ENCODE assay signal across 8 mouse cellular contexts in genomic region chr7:63912234-63912810, GRCm38 (mm10). TPM values are rescaled to one million over a fixed set of nuclear protein-coding genes. Genes with fewer than 3 reads are reported as not detected.
A peak's percentile ranks its signal among the peaks of the same experiment; 100 is the strongest.
DNase-seq lines count a peak whose midpoint lies in the region; ATAC-seq and TF ChIP-seq lines count a peak whose summit lies in the region.

No protein-coding gene starts in this region.

- H3K27me3 ChIP-seq in heart, embryonic 13.5 days (replicated peaks) = no peaks in the 10 kb centered on the region
- H3K27me3 ChIP-seq in limb, embryonic 14.5 days (ENCODE audit: control insufficient read depth, insufficient read depth, low read length) = no peaks in the 10 kb centered on the region
- H3K27me3 ChIP-seq in midbrain, embryonic 14.5 days (ENCODE audit: control insufficient read depth, insufficient read depth, low read length) = no peaks in the 10 kb centered on the region

- peaks cover 85% of the 10 kb centered on the region for H3K4me1 ChIP-seq in heart, embryonic 13.5 days
- peaks cover 45% of the 10 kb centered on the region for H3K4me1 ChIP-seq in limb, embryonic 14.5 days (ENCODE audit: control insufficient read depth, insufficient read depth, low read length)
- H3K4me1 ChIP-seq in midbrain, embryonic 14.5 days (ENCODE audit: control insufficient read depth, insufficient read depth, low read length) = peaks cover 32% of the 10 kb centered on the region

- H3K27ac ChIP-seq in heart, embryonic 13.5 days (replicated peaks) = peak overlapping the region; percentile 76
- H3K27ac ChIP-seq in limb, embryonic 14.5 days (replicated peaks; ENCODE audit: low read depth, low read length) = peak overlapping the region; percentile 52
- peak overlapping the region; percentile 27; the same call in 1 of the 2 replicates for H3K27ac ChIP-seq in midbrain, embryonic 14.5 days (replicated peaks; ENCODE audit: low read depth, low read length)

- H3K9ac ChIP-seq in heart, embryonic 13.5 days = peak overlapping the region; percentile 68
- no peak overlapping the region for H3K9ac ChIP-seq in limb, embryonic 14.5 days (ENCODE audit: low read depth, low read length, severe bottlenecking)
- no peak overlapping the region for H3K9ac ChIP-seq in midbrain, embryonic 14.5 days (replicated peaks; ENCODE audit: low read length)

- TF ChIP-seq POLR2A in limb, embryonic 14.5 days (IDR thresholded peaks at IDR 0.05; ENCODE audit: borderline replicate concordance, extremely low read depth, insufficient read depth, insufficient read length) = no peak

- H3K36me3 ChIP-seq in heart, embryonic 13.5 days = no peaks in the 10 kb centered on the region
- no peaks in the 10 kb centered on the region for H3K36me3 ChIP-seq in limb, embryonic 14.5 days (ENCODE audit: control insufficient read depth, insufficient read depth, low read length)
- H3K36me3 ChIP-seq in midbrain, embryonic 14.5 days (ENCODE audit: control insufficient read depth, insufficient read depth, low read length) = no peaks in the 10 kb centered on the region

- WGBS in heart, embryonic 13.5 days = 32% methylated on average over 7 of the region's 7 CpGs
- WGBS in limb, embryonic 14.5 days = 28% methylated on average over 7 of the region's 7 CpGs
- WGBS in midbrain, embryonic 14.5 days = 24% methylated on average over 7 of the region's 7 CpGs

- peak overlapping the region; percentile 39 for H3K4me2 ChIP-seq in heart, embryonic 13.5 days
- no peak overlapping the region for H3K4me2 ChIP-seq in limb, embryonic 14.5 days (replicated peaks; ENCODE audit: low read depth, low read length, severe bottlenecking)
- no peak overlapping the region for H3K4me2 ChIP-seq in midbrain, embryonic 14.5 days (ENCODE audit: low read length)

- H3K9me3 ChIP-seq in heart, embryonic 13.5 days = no peaks in the 10 kb centered on the region
- H3K9me3 ChIP-seq in limb, embryonic 14.5 days (ENCODE audit: control insufficient read depth, low read length) = no peaks in the 10 kb centered on the region
- H3K9me3 ChIP-seq in midbrain, embryonic 14.5 days (ENCODE audit: control insufficient read depth, low read length) = no peaks in the 10 kb centered on the region

- peak; percentile 62 for DNase-seq in cerebellum, adult 11-12 months
- DNase-seq in cerebellum, postnatal 4 days (ENCODE audit: low spot score in 2 of 2) = no peak
- DNase-seq in embryo, embryonic 10.5 days (ENCODE audit: low spot score) = peak; percentile 42
- no peak for DNase-seq in limb, embryonic 14.5 days (ENCODE audit: low spot score)
- no peak for DNase-seq in midbrain, embryonic 14.5 days
- no peak for DNase-seq in layer of hippocampus, adult 8-10 months (ENCODE audit: low spot score in 2 of 2)
- DNase-seq in cerebellum, adult 8-10 months = no peak

- ATAC-seq in heart, embryonic 13.5 days (ENCODE audit: extremely low read depth, insufficient number of reproducible peaks, low FRiP score, low TSS enrichment) = no peak
- no peak for ATAC-seq in limb, embryonic 14.5 days (ENCODE audit: low FRiP score, low read depth)
- ATAC-seq in midbrain, embryonic 14.5 days (ENCODE audit: low FRiP score, low TSS enrichment) = 0 out of 2 replicates have a peak, but pooled peaks have one; percentile 41

- H3K4me3 ChIP-seq in heart, embryonic 13.5 days = no peak overlapping the region
- no peak overlapping the region for H3K4me3 ChIP-seq in limb, embryonic 14.5 days (replicated peaks; ENCODE audit: low read length)
- no peak overlapping the region for H3K4me3 ChIP-seq in midbrain, embryonic 14.5 days (replicated peaks; ENCODE audit: low read depth, low read length)

RNA-seq across cellular contexts. Expression of gene E030018B13Rik, which starts 4.3 kb away (rescaled TPM):
- not detected in 2 replicates for polyA plus RNA-seq in heart, embryonic 13.5 days (2015; fragmentation: Nextera tagmentation; extraction: Ambion mirVana)
- not detected in 2 replicates for polyA plus RNA-seq in limb, embryonic 14.5 days (2012; rRNA removed)
- polyA plus RNA-seq in limb, embryonic 14.5 days (2014; fragmentation: Nextera tagmentation; extraction: Ambion mirVana) = not detected in 2 replicates
- not detected in 2 replicates for polyA plus RNA-seq in midbrain, embryonic 14.5 days (2014; fragmentation: Nextera tagmentation; extraction: Ambion mirVana)
- not detected for total RNA-seq in layer of hippocampus, adult 8-10 months (2022)

RNA-seq across cellular contexts. Expression of gene Klf13, which starts 26.4 kb away (rescaled TPM):
- 16.0 and 16.6 TPM in 2 replicates for polyA plus RNA-seq in heart, embryonic 13.5 days (2015; fragmentation: Nextera tagmentation; extraction: Ambion mirVana)
- polyA plus RNA-seq in limb, embryonic 14.5 days (2012; rRNA removed) = 9.9 and 12.3 TPM in 2 replicates
- 27.0 and 28.0 TPM in 2 replicates for polyA plus RNA-seq in limb, embryonic 14.5 days (2014; fragmentation: Nextera tagmentation; extraction: Ambion mirVana)
- 20.5 and 24.9 TPM in 2 replicates for polyA plus RNA-seq in midbrain, embryonic 14.5 days (2014; fragmentation: Nextera tagmentation; extraction: Ambion mirVana)
- 100 to 1,000 TPM; 169 to 188 (median 176) TPM for total RNA-seq in layer of hippocampus, adult 8-10 months (2022)

Comparison
In these comparisons a context has a peak if more than half of its experiments do, and no peak if none do; other contexts are left out.
1. DNase-seq: peak in cerebellum, adult 11-12 months (single experiment) and embryo, embryonic 10.5 days (single experiment); none in cerebellum, postnatal 4 days (0 of 2), limb, embryonic 14.5 days (single experiment), midbrain, embryonic 14.5 days (single experiment), layer of hippocampus, adult 8-10 months (0 of 2) and cerebellum, adult 8-10 months (single experiment).
2. Peak in every context shown above with its lines, with median percentiles within 50 percentile points of each other: H3K27ac ChIP-seq.